Mouse (Mus musculus): Measurements from ENCODE around the gene Wwtr1. TPM values are rescaled to one million over a fixed set of nuclear protein-coding genes. Genes with fewer than 3 reads are reported as not detected.

Gene Wwtr1
- polyA plus RNA-seq, 2 experiments = 34.5 to 54.2 TPM

DNA sequence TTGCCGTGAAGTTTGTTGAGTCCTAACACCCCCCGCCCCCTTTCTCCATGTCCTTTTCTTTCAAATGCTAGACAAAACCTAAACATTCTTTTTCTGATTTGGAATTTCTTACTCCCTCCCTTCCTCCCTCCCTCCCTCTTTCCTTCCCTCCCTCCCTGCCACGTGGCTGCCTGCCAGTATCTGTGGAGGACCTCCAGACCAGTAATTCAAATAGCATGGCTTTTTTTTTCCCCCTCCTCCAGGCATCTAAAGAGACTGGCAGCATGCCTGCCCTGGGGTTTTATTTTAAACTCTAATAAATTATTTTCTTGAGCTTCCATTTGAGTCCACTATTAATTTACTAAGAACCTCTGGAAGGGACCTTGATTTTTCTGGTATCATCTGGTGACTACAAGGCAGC is 130.0 kb downstream of the Wwtr1 start:
- H3K4me2 ChIP-seq (replicated peaks; ENCODE audit: low read depth, low read length, severe bottlenecking) = no peak overlapping the region
- H3K4me1 ChIP-seq (ENCODE audit: control insufficient read depth, insufficient read depth, low read length) = peaks cover 8% of the 10 kb centered on the region; the same call in 1 of the 2 replicates
- H3K9ac ChIP-seq (ENCODE audit: low read depth, low read length, severe bottlenecking) = no peak overlapping the region
- 37% methylated on average over 3 of the region's 3 CpGs for WGBS
- ATAC-seq (ENCODE audit: low FRiP score, low read depth) = no peak
- no peak overlapping the region for H3K27ac ChIP-seq (replicated peaks; ENCODE audit: low read depth, low read length)
- H3K9me3 ChIP-seq (ENCODE audit: control insufficient read depth, low read length) = no peaks in the 10 kb centered on the region
- H3K4me3 ChIP-seq (replicated peaks; ENCODE audit: low read length) = no peak overlapping the region
- peak; percentile 83 for DNase-seq (ENCODE audit: low spot score)
- TF ChIP-seq POLR2A (IDR thresholded peaks at IDR 0.05; ENCODE audit: borderline replicate concordance, extremely low read depth, insufficient read depth, insufficient read length) = no peak
- H3K36me3 ChIP-seq (ENCODE audit: control insufficient read depth, insufficient read depth, low read length) = no peaks in the 10 kb centered on the region
- H3K27me3 ChIP-seq (ENCODE audit: control insufficient read depth, insufficient read depth, low read length) = no peaks in the 10 kb centered on the region

DNA sequence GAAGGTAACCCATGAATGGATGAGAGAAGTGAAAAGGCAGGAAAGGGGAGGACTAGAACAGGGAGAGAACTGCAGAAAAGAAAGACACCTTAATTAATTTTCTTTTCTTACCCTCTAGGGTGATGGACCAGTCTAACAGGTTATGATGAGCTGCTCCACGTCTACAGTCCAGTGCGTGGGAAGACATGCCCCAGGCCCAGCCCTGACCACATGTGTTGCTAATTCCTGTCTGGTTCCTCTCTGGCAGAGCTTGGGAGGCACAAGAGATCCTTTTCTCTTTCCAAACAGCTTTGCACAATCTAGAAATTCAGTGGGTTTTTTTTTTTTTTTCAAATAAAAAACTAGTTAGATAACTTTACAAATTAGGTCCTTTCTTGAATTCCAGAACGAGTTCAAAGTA is 134.8 kb downstream of the Wwtr1 start:
- WGBS = 43% methylated on average over 3 of the region's 3 CpGs
- peaks cover 6% of the 10 kb centered on the region; the same call in 1 of the 2 replicates for H3K4me1 ChIP-seq (ENCODE audit: control insufficient read depth, insufficient read depth, low read length)
- no peaks in the 10 kb centered on the region for H3K9me3 ChIP-seq (ENCODE audit: control insufficient read depth, low read length)
- no peak for ATAC-seq (ENCODE audit: low FRiP score, low read depth)
- H3K4me3 ChIP-seq (replicated peaks; ENCODE audit: low read length) = no peak overlapping the region
- DNase-seq (ENCODE audit: low spot score) = no peak
- H3K27me3 ChIP-seq (ENCODE audit: control insufficient read depth, insufficient read depth, low read length) = no peaks in the 10 kb centered on the region
- no peaks in the 10 kb centered on the region for H3K36me3 ChIP-seq (ENCODE audit: control insufficient read depth, insufficient read depth, low read length)
- H3K9ac ChIP-seq (ENCODE audit: low read depth, low read length, severe bottlenecking) = no peak overlapping the region
- no peak overlapping the region for H3K4me2 ChIP-seq (replicated peaks; ENCODE audit: low read depth, low read length, severe bottlenecking)
- H3K27ac ChIP-seq (replicated peaks; ENCODE audit: low read depth, low read length) = no peak overlapping the region
- TF ChIP-seq POLR2A (IDR thresholded peaks at IDR 0.05; ENCODE audit: borderline replicate concordance, extremely low read depth, insufficient read depth, insufficient read length) = no peak

DNA sequence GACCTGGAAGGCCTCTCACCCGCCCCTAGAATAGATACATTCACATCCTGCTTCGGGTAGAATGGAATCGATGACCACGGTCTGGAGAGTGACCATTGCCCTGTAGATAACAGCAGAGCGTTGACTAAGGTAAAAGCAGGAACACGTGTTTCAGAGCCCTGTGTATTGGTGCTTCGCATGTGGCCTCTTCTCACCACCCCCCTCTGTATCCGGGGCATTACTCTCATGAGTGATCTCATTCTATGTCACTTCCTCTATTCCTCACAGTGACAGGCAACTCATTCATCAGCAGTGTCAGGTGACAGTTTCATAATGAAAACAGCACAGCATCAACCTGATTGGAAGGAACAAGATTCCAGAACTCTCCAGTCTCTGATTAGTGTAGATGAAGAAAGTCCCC is 140.3 kb downstream of the Wwtr1 start:
- WGBS = 83% methylated on average over 8 of the region's 8 CpGs
- no peak overlapping the region for H3K9ac ChIP-seq (ENCODE audit: low read depth, low read length, severe bottlenecking)
- H3K9me3 ChIP-seq (ENCODE audit: control insufficient read depth, low read length) = no peaks in the 10 kb centered on the region
- no peak overlapping the region for H3K27ac ChIP-seq (replicated peaks; ENCODE audit: low read depth, low read length)
- no peak for DNase-seq (ENCODE audit: low spot score)
- no peaks in the 10 kb centered on the region for H3K27me3 ChIP-seq (ENCODE audit: control insufficient read depth, insufficient read depth, low read length)
- H3K4me3 ChIP-seq (replicated peaks; ENCODE audit: low read length) = no peak overlapping the region
- no peak for ATAC-seq (ENCODE audit: low FRiP score, low read depth)
- H3K4me2 ChIP-seq (replicated peaks; ENCODE audit: low read depth, low read length, severe bottlenecking) = no peak overlapping the region
- H3K36me3 ChIP-seq (ENCODE audit: control insufficient read depth, insufficient read depth, low read length) = no peaks in the 10 kb centered on the region
- no peaks in the 10 kb centered on the region for H3K4me1 ChIP-seq (ENCODE audit: control insufficient read depth, insufficient read depth, low read length)
- no peak for TF ChIP-seq POLR2A (IDR thresholded peaks at IDR 0.05; ENCODE audit: borderline replicate concordance, extremely low read depth, insufficient read depth, insufficient read length)

DNA sequence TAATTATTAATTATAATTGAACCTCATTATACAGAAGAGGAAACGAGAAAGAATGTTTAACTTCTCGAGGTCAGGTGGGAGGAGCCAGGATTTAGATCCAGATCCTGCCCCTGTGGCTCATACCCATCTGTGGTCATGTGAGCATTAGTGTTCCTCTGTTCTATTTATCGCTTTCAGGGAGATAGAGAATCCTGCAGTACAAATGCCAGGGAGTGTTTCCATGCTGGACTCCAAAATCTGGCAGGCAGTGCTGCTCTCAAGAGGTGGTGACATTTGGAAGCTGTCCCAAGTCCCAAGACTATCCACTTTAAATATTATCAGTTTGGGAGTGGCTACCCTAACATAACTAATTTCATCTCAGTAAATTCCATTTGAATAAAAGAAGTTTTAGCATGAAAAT is 144.0 kb downstream of the Wwtr1 start:
- Histone ChIP-seq H3K4me2 (replicated peaks; ENCODE audit: low read depth, low read length, severe bottlenecking) (no peak overlapping the region), H3K27ac (replicated peaks; ENCODE audit: low read depth, low read length) (no peak overlapping the region), H3K9ac (ENCODE audit: low read depth, low read length, severe bottlenecking) (no peak overlapping the region), H3K4me3 (replicated peaks; ENCODE audit: low read length) (no peak overlapping the region), H3K9me3 (ENCODE audit: control insufficient read depth, low read length) (no peaks in the 10 kb centered on the region), H3K36me3 (ENCODE audit: control insufficient read depth, insufficient read depth, low read length) (no peaks in the 10 kb centered on the region), H3K27me3 (ENCODE audit: control insufficient read depth, insufficient read depth, low read length) (no peaks in the 10 kb centered on the region), H3K4me1 (ENCODE audit: control insufficient read depth, insufficient read depth, low read length) (no peaks in the 10 kb centered on the region)
- DNase-seq (ENCODE audit: low spot score) = no peak
- no peak for TF ChIP-seq POLR2A (IDR thresholded peaks at IDR 0.05; ENCODE audit: borderline replicate concordance, extremely low read depth, insufficient read depth, insufficient read length)
- 60% methylated on average over 3 of the region's 3 CpGs for WGBS
- ATAC-seq (ENCODE audit: low FRiP score, low read depth) = no peak

DNA sequence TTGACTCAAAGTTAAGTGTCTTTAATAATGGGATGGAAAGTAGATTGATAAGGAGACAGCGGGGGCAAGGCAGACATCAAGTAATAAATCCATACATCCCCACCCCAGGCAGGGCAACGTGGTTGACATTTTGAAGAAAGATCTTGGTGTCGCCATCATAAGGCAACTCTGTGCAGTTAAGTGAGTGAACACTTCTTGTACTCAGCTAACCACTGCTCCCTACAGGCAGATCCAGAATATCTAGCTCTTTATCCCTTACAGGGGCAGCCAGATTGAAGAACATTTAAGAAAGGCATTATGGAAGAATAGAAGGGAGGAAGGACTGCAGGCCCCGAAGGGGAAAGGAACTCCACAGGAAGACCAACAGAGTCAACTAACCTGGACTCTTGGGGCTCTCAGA is 146.2 kb downstream of the Wwtr1 start:
- Histone ChIP-seq H3K27me3 (ENCODE audit: control insufficient read depth, insufficient read depth, low read length) (no peaks in the 10 kb centered on the region), H3K4me2 (replicated peaks; ENCODE audit: low read depth, low read length, severe bottlenecking) (no peak overlapping the region), H3K4me1 (ENCODE audit: control insufficient read depth, insufficient read depth, low read length) (peaks cover 2% of the 10 kb centered on the region; the same call in 1 of the 2 replicates), H3K27ac (replicated peaks; ENCODE audit: low read depth, low read length) (no peak overlapping the region), H3K4me3 (replicated peaks; ENCODE audit: low read length) (no peak overlapping the region), H3K9me3 (ENCODE audit: control insufficient read depth, low read length) (no peaks in the 10 kb centered on the region), H3K9ac (ENCODE audit: low read depth, low read length, severe bottlenecking) (no peak overlapping the region), H3K36me3 (ENCODE audit: control insufficient read depth, insufficient read depth, low read length) (no peaks in the 10 kb centered on the region)
- DNase-seq (ENCODE audit: low spot score) = no peak
- WGBS = 46% methylated on average over 4 of the region's 4 CpGs
- no peak for ATAC-seq (ENCODE audit: low FRiP score, low read depth)
- TF ChIP-seq POLR2A (IDR thresholded peaks at IDR 0.05; ENCODE audit: borderline replicate concordance, extremely low read depth, insufficient read depth, insufficient read length) = no peak
